Mouse (Mus musculus) brown adipose tissue, adult 24 weeks (tissue): ENCODE data around the gene Zfp938. TPM values are rescaled to one million over a fixed set of nuclear protein-coding genes. Genes with fewer than 3 reads are reported as not detected.

Experiments
- H3K27ac ChIP-seq: fragments of 200-500 bp; replicated peaks from 2 replicates; pipeline ENCODE4 v1.5.1; 2012; ENCODE audit warnings: low read depth, mild to moderate bottlenecking, low read length
- H3K4me1 ChIP-seq: fragments of 200-500 bp; 2 replicates; pipeline ENCODE4 v1.6.1; 2012; ENCODE audit warnings: low read length, mixed read lengths; ENCODE audit not compliant: control insufficient read depth, insufficient read depth, insufficient read length
- H3K4me3 ChIP-seq: fragments of 200-500 bp; 2 replicates; pipeline ENCODE4 v1.5.1; 2012; ENCODE audit warnings: low read depth, mild to moderate bottlenecking, low read length, moderate library complexity; ENCODE audit not compliant: insufficient read depth
- polyA plus RNA-seq: library from polyadenylated mRNA; stranded (reverse); fragments of >200 nt; gene quantifications from 2 replicates; pipeline ENCODE4 v1.2.4, GENCODE M21; 2012; ENCODE audit not compliant: missing spikeins, insufficient read depth, insufficient read length

Zfp938 gene
- 3.9 and 5.0 TPM in 2 replicates for polyA plus RNA-seq

DNA sequence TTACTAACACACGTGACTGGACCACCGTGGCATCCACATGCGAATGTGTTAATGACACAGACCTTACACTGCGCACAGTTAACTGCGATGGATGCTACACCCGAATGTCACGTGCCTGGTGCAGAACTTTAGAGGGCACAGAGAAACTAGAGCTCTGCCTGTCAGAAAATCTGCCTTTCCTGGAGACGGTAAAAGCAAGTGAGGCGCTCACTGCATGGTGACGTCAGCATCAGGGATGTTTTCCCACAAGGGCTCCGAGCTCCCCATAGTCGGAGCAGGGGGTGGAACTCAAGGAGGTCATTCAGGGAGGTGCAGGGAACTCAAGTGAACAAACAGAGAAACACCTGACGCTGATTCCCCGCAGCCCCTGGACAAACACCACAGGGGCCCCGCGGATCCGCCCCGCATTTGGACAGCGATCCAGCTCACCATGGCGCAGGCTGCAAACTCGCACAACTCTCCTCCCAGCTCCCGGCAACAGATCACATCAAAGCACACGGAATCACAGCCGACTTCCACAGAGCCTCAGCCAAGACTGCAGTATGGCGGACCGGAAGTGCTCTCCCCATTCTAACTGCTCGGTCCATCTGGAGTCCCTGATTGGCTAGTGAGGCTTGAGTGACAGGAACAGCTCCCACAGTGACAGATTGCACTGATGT is at the start of gene Zfp938:
Gene Zfp938, minus strand, starts transcription at position 539 of the 659 bp plus-strand sequence.
- H3K4me1 ChIP-seq, result no peaks in the 10 kb centered on the region
- peak within 1 kb of the TSS; percentile 85 for H3K4me3 ChIP-seq

DNA sequence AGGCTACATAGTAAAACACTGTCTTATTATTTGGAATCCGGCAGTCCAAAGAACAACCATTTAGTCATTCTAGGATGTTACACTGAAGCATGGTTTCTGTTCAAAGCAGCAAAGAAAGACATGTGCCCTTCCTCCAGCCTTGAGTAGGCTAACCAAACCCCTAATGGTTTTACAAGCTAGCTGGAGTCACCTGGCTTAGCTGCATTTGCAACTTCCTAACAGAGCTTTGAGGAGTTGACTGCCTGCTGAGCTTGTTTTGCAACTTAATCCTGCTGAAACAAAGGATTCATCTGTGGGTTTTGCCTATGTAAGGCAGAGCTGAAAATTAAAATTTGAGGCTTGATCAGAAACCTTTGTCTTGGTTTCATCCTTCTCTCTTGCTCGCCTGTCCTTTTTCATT is 16.3 kb upstream of the Zfp938 start:
- Histone ChIP-seq H3K4me3 (no peak overlapping the region), H3K4me1 (no peaks in the 10 kb centered on the region), H3K27ac (no peak overlapping the region)

More for the DNA sequence above, at the start of gene Zfp938:
- no peak within 1 kb of the TSS for H3K27ac ChIP-seq

DNA sequence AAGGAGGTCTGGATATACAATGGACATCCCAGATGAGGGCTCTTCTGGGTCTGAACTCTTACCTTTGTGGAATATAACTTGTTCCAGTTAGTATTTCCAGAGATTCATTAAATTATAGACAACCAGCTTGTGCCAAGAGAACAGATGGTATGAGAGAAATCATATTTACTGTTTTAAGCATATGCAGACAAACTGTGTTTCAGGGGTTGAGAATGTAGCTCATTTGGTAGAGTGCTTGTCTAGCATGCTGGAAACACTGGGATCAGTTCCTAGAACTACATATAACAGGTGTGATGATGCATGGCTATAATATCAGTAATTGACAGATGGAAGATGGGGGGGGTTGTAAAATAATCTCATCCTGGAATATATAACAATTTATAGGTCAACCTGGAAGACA is 3.9 kb upstream of the Zfp938 start:
- no peaks in the 10 kb centered on the region for H3K4me1 ChIP-seq
- no peak overlapping the region for H3K27ac ChIP-seq
- H3K4me3 ChIP-seq, result no peak overlapping the region

DNA sequence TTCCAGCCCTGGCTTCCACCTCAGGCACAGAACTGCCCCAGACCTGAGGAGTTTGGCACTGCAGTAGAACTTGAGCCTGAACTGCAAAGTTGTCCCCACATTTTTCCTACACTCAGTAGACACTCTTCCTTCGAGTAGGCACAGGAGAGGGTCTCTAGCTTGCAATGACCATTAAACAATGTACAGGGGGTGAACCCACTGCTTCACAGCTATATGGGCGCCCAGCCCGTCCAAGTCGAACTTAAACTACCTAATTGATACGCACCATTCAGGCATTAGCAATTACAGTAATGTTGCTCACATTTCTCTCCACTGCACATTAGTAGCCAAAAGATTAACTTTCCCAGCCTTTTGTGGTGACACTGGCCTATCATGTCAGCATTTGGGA is 315 bp upstream of the Zfp938 start:
- Histone ChIP-seq H3K4me1 (no peaks in the 10 kb centered on the region), H3K27ac (no peak overlapping the region), H3K4me3 (peak overlapping the region; percentile 85)

DNA sequence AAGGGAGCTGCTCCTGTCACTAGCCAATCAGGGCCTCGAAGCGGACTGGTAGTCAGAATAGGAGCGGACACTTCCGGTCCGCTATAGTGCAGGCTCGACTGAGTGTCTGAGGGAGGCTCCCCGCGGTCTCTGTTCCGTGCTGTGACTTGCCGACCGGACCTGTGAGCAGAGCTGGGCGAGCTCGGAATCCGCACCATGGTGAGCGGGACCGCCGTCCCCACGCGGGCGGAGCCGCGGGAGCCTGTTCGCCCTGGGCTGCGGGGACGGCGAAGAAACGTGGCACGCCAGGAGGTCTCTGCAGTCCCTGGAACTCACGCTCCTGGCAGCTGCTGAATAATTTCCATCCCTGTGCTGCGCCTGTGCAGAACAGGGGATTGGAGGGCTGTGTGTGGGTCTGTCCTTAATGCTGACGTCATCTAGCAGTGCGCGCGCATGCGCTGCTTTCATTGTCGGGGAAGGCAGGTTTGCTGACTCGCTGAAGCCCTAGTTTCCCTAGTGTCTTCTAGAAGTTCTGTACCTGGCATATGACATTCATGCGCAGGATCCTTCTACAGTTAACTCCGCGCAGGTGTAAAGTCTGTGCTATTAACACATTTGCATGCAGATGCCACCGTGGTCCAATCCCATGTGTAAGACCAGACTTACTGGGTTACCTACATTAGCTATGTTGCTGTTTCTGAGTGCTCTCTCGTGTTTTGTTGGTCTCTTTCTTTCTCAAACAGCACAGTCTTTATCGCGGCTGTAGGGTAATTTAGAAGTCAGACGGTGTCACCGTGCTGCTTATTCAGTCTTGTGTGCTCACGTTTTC is 62.6 kb downstream of the Zfp938 start:
- H3K27ac ChIP-seq, result peak overlapping the region; percentile 12; the same call in 1 of the 2 replicates

More for the DNA sequence above, 62.6 kb downstream of the Zfp938 start:
- H3K4me1 ChIP-seq, result no peaks in the 10 kb centered on the region
- peak overlapping the region; percentile 75 for H3K4me3 ChIP-seq

Other genes starting within 250 kb of the Zfp938 start
- 1.3 and 1.4 TPM in 2 replicates for gene Zfp873, start 193.2 kb downstream of the Zfp938 start, polyA plus RNA-seq
- 0.88 TPM in 1 of 2 replicates, not detected in the other for gene BC024063, start 157.9 kb downstream of the Zfp938 start, polyA plus RNA-seq
- 0.58 and 1.5 TPM in 2 replicates for gene AU041133, start 113.3 kb downstream of the Zfp938 start, polyA plus RNA-seq
- gene 4932415D10Rik, start 75.3 kb upstream of the Zfp938 start, polyA plus RNA-seq, result not detected in 2 replicates
- 0.63 and 1.3 TPM in 2 replicates for gene Gm4924, start 113.0 kb upstream of the Zfp938 start, polyA plus RNA-seq